Mouse (Mus musculus): Measurements from ENCODE around the gene Hsd17b1.

- TF ChIP-seq CTCF (IDR thresholded peaks at IDR 0.05; ENCODE audit: low read depth) = no peak
- TF ChIP-seq EP300 (IDR thresholded peaks at IDR 0.05; ENCODE audit: low read depth) = no peak
Observed at GRCm38 (mm10) chr11:101119761-101120544, 41.7 kb downstream of the Hsd17b1 start, which contains the start of the genes Retreg3 and Tubg1.
